Mouse (Mus musculus) olfactory bulb, adult 2 months (tissue): ENCODE measurements around the gene Kremen2.

ENCODE experiments used
- CTCF ChIP-seq: fragments of 200-500 bp; IDR thresholded peaks from 2 replicates; pipeline ENCODE4 v1.5.1; 2012; ENCODE audit warnings: low read depth, mild to moderate bottlenecking, low read length, moderate library complexity; ENCODE audit not compliant: insufficient read depth
- POLR2A ChIP-seq: fragments of 200-500 bp; IDR thresholded peaks from 2 replicates; pipeline ENCODE4 v1.6.1; 2012; ENCODE audit warnings: mild to moderate bottlenecking, low read depth, low read length, moderate library complexity; ENCODE audit not compliant: insufficient read depth

GRCm38 (mm10) chr17:23722376-23723125, 23.1 kb downstream of the Kremen2 start, which contains the start of gene 1520401A03Rik:
- no peak for TF ChIP-seq CTCF
- no peak for TF ChIP-seq POLR2A
